Mouse (Mus musculus) granulocyte monocyte progenitor cell, adult 5-6 weeks (primary cell): ENCODE data around the gene Eda2r. TPM values are rescaled to one million over a fixed set of nuclear protein-coding genes. Genes with fewer than 3 reads are reported as not detected.

Experiments used
- ATAC-seq: replicated peaks from 2 replicates; pipeline ENCODE4 v1.8.0; 2016; ENCODE audit warnings: mild to moderate bottlenecking, moderate TSS enrichment, inconsistent platforms; ENCODE audit not compliant: poor library complexity, severe bottlenecking
- total RNA-seq, 2 experiments: library from RNA; stranded (forward) in 1 of 2; stranded (reverse) in 1 of 2; fragments of 200-712, 200-1000 nt in 1 of 2; fragments of >200 nt in 1 of 2; fragmentation: Nextera tagmentation in 1 of 2; gene quantifications; 2 replicates each; pipeline ENCODE4 v1.2.3; 2014 to 2017

The Eda2r gene
- 0.30 TPM in 1 of 2 replicates, not detected in the other for total RNA-seq (2014; fragmentation: Nextera tagmentation)
- not detected in 2 replicates for total RNA-seq (2017)

- peak; percentile 100 for ATAC-seq
Measured at GRCm38 (mm10) chrX:97377065-97377421, at the start of gene Eda2r. Gene Eda2r, minus strand, starts transcription at chrX:97377216.

- no peak for ATAC-seq
Measured at GRCm38 (mm10) chrX:97397872-97398271, 20.9 kb upstream of the Eda2r start.

GRCm38 (mm10) chrX:97378076-97378475 is 1.1 kb upstream of the Eda2r start:
- no peak for ATAC-seq

- peak; percentile 42 for ATAC-seq
Measured at GRCm38 (mm10) chrX:97376321-97377064, 523 bp downstream of the Eda2r start.

GRCm38 (mm10) chrX:97372826-97373225 is 4.2 kb downstream of the Eda2r start:
- ATAC-seq: no peak

GRCm38 (mm10) chrX:97369206-97369605 is 7.8 kb downstream of the Eda2r start:
- ATAC-seq: no peak

GRCm38 (mm10) chrX:97368741-97369140 is 8.3 kb downstream of the Eda2r start:
- no peak for ATAC-seq

GRCm38 (mm10) chrX:97360919-97361318 is 16.1 kb downstream of the Eda2r start:
- no peak for ATAC-seq

GRCm38 (mm10) chrX:97327891-97328290 is 49.1 kb downstream of the Eda2r start:
- ATAC-seq: no peak
